Mouse (Mus musculus) midbrain, embryonic 14.5 days (tissue): ENCODE results near the gene Eva1c. TPM values are rescaled to one million over a fixed set of nuclear protein-coding genes. Genes with fewer than 3 reads are reported as not detected.

Experiments used
- ATAC-seq: fragments of 200-750 bp; cut with Nextera tagmentation; 2 replicates; pipeline ENCODE4 v1.8.0; 2017; ENCODE audit warnings: moderate number of reproducible peaks, moderate library complexity; ENCODE audit not compliant: low FRiP score, low TSS enrichment
- DNase-seq: peaks from one replicate; pipeline ENCODE4 v3.0.0-alpha.2; 2015
- H3K27ac ChIP-seq: fragments of 300-500 bp; sonication (generic); replicated peaks from 2 replicates; pipeline ENCODE4 v1.5.1; 2014; ENCODE audit warnings: mild to moderate bottlenecking, low read depth, low read length, moderate library complexity
- H3K27me3 ChIP-seq: fragments of 300-500 bp; sonication (generic); 2 replicates; pipeline ENCODE4 v1.6.1; 2014; ENCODE audit warnings: low read length, control low read depth, mixed read lengths; ENCODE audit not compliant: control insufficient read depth, insufficient read depth
- H3K36me3 ChIP-seq: fragments of 300-500 bp; sonication (generic); 2 replicates; pipeline ENCODE4 v1.6.1; 2014; ENCODE audit warnings: low read length, control low read depth; ENCODE audit not compliant: control insufficient read depth, insufficient read depth
- H3K4me1 ChIP-seq: fragments of 300-500 bp; sonication (generic); 2 replicates; pipeline ENCODE4 v1.6.1; 2014; ENCODE audit warnings: mild to moderate bottlenecking, antibody characterized with exemption, low read length, control low read depth; ENCODE audit not compliant: control insufficient read depth, insufficient read depth
- H3K4me2 ChIP-seq: fragments of 300-500 bp; sonication (generic); 2 replicates; pipeline ENCODE4 v1.6.1; 2014; ENCODE audit warnings: mild to moderate bottlenecking, low read length, moderate library complexity
- H3K4me3 ChIP-seq: fragments of 300-500 bp; sonication (generic); replicated peaks from 2 replicates; pipeline ENCODE4 v1.5.1; 2014; ENCODE audit warnings: low read depth, low read length
- H3K9ac ChIP-seq: fragments of 300-500 bp; sonication (generic); replicated peaks from 2 replicates; pipeline ENCODE4 v1.6.1; 2014; ENCODE audit warnings: mild to moderate bottlenecking, low read length, moderate library complexity
- H3K9me3 ChIP-seq: fragments of 300-500 bp; sonication (generic); 2 replicates; pipeline ENCODE4 v1.6.1; 2016; ENCODE audit warnings: low read length, control low read depth, mixed read lengths; ENCODE audit not compliant: control insufficient read depth
- WGBS: fragments of 180-500 bp; shearing (Covaris S2); extraction: QIAGEN DNeasy Blood & Tissue Kit; methylation state at CpG from one replicate; pipeline ENCODE4 v1.1.7; 2014; 5-methylcytosine and 5-hydroxymethylcytosine counted together
- polyA plus RNA-seq: library from polyadenylated mRNA; unstranded; fragments of >200 nt; fragmentation: Nextera tagmentation; extraction: Ambion mirVana; gene quantifications from 2 replicates; pipeline ENCODE4 v1.2.1, GENCODE M21; 2014

The Eva1c gene
- 1.4 and 2.4 TPM in 2 replicates for polyA plus RNA-seq

DNA sequence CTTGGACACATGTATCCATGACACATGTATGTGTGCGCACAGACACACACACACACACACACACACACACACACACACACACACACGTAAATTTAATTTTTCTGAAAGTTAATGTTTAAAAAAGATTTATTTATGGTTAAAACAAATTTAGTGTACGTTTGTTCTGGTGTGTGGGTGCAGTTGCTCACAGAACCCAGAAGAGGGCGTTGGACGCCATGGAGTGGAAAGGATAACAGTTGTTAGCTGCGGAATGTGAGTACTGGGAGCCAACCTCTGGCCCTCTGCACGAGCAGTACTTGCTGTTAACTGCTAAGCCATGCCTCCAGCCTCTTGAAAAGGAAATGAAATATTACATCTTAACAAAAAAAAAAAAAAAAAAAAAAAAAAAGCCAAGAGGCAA, at the start of gene Eva1c:
Eva1c (plus strand) TSS at position 263 of the 400 bp plus-strand sequence.
- Histone ChIP-seq H3K27me3 (peaks cover 17% of the 10 kb centered on the region), H3K27ac (no peak within 1 kb of the TSS), H3K4me2 (no peak within 1 kb of the TSS), H3K9me3 (no peaks in the 10 kb centered on the region), H3K36me3 (no peaks in the 10 kb centered on the region), H3K4me1 (peaks cover 12% of the 10 kb centered on the region; the same call in 1 of the 2 replicates), H3K4me3 (no peak within 1 kb of the TSS), H3K9ac (no peak within 1 kb of the TSS)
- ATAC-seq (no peak), DNase-seq (no peak)
- 64% methylated on average over 7 of the region's 7 CpGs for WGBS

DNA sequence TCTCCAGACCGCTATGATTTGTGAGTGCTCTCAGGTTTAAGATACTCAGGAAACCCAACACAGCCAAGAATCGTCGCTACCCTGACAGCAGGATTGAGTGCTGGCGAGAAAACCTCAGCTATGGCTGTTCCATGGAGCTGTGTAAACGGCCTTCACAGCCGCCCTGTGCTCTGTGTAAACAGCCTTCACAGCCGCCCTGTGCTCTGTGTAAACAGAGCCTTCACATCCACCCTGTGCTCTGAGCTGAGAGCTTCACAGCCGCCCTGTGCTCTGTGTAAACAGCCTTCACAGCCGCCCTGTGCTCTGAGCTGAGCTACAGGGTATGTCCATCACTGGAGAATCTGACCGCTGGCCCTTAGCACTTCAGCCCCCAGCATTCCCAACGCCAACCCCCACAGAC, 46.7 kb upstream of the Eva1c start:
- H3K36me3 ChIP-seq: peaks cover 93% of the 10 kb centered on the region
- WGBS: 86% methylated on average over 11 of the region's 11 CpGs

DNA sequence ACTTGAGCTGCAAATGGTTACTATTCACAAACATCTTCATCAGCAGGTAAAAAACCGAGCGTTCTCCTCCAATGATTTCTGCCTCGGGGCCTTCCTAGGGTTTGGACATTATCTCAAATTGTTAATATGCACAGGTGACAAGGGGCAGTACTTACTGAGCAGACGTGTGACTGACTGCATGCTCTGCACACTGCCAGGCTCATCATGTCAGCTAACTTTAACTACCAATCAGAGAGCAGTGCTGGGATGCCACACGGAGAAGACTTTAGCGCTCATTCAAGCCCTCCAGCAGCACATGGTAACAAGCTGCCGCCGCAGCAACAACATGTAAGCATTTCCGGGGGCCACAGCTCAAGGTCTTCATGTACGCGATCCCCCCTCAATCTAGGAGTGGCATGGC, 43.2 kb upstream of the Eva1c start:
- H3K27me3 ChIP-seq: no peaks in the 10 kb centered on the region
- no peak overlapping the region for H3K27ac ChIP-seq
- no peak overlapping the region for H3K9ac ChIP-seq
- no peak overlapping the region for H3K4me2 ChIP-seq
- H3K4me1 ChIP-seq: no peaks in the 10 kb centered on the region
- ATAC-seq (no peak), DNase-seq (no peak)
- no peak overlapping the region for H3K4me3 ChIP-seq
- peaks cover 94% of the 10 kb centered on the region for H3K36me3 ChIP-seq
- H3K9me3 ChIP-seq: no peaks in the 10 kb centered on the region
- 93% methylated on average over 11 of the region's 11 CpGs for WGBS

More for the DNA sequence above, 46.7 kb upstream of the Eva1c start:
- Histone ChIP-seq H3K27me3 (no peaks in the 10 kb centered on the region), H3K9me3 (no peaks in the 10 kb centered on the region), H3K4me2 (no peak overlapping the region), H3K9ac (no peak overlapping the region), H3K27ac (0 out of 2 replicates have a peak overlapping the region, but pooled peaks have one; percentile 20), H3K4me3 (no peak overlapping the region), H3K4me1 (no peaks in the 10 kb centered on the region)
- no peak for ATAC-seq
- DNase-seq: peak; percentile 23

DNA sequence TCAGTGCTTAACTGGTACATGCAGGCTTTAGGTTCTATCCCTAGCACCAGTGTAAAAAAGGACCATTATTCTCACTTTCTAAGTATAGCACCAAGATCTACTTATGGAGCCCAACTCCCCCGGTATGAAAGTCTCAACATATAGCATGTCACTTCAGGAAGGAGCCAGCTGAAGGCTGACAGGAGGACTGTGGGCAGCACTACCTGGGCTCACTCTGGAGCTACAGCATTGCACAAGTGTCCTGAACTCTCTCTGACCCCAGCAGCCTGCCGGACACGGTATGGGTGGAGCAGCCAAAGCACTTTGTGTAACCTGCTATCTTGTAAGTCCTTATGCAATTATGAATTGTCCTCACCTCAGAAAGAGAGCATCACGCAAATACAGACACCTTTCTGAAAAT, 41.3 kb upstream of the Eva1c start:
- Histone ChIP-seq H3K9ac (no peak overlapping the region), H3K4me1 (no peaks in the 10 kb centered on the region), H3K4me2 (no peak overlapping the region), H3K4me3 (no peak overlapping the region), H3K27ac (no peak overlapping the region), H3K27me3 (no peaks in the 10 kb centered on the region), H3K36me3 (peaks cover 97% of the 10 kb centered on the region), H3K9me3 (no peaks in the 10 kb centered on the region)
- DNase-seq (no peak), ATAC-seq (no peak)
- 98% methylated on average over 4 of the region's 4 CpGs for WGBS

DNA sequence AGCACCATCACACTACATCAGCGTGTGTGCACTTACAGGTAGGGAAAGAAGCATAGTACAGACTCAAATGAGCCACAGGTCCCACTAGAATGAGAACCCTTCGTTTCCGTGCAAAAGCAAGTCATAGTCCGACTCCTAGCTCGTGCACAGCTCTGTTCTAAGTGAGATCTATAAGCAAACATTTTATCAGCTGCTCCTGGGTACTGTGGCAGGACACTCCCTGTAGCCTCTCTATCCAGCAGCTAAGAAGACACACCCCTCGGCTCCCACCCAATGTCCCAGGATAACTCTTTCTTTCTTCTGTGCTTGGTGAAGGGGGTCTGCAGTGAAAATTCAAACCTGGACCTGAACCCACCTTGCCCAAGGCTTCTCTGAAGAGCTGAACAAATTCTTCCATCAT, 37.9 kb upstream of the Eva1c start:
- ATAC-seq: no peak
- no peak overlapping the region for H3K4me2 ChIP-seq
- WGBS: 95% methylated on average over 6 of the region's 6 CpGs
- no peak overlapping the region for H3K27ac ChIP-seq
- no peaks in the 10 kb centered on the region for H3K27me3 ChIP-seq
- H3K4me1 ChIP-seq: no peaks in the 10 kb centered on the region
- no peaks in the 10 kb centered on the region for H3K9me3 ChIP-seq
- no peak overlapping the region for H3K4me3 ChIP-seq
- DNase-seq: no peak
- peaks cover 99% of the 10 kb centered on the region for H3K36me3 ChIP-seq
- no peak overlapping the region for H3K9ac ChIP-seq

DNA sequence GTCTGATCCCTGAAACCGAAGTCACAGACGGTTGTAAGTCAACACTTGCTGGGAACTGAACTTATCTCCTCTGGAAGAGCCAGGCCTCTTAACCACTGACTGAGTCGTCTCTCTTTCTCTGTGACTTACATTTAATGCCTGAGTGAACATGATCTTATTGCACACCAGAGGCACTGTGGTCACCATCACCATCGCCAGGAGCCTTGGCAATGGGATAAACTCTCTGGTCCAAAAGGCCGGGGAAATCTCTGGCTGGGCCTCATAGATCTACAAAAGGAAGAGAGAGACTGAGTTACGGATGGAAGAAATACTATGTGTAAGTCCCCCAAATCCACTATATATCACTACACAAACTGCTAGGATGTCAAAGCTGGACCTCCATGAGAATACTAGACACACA, 35.6 kb upstream of the Eva1c start:
- H3K36me3 ChIP-seq: peaks cover 98% of the 10 kb centered on the region

DNA sequence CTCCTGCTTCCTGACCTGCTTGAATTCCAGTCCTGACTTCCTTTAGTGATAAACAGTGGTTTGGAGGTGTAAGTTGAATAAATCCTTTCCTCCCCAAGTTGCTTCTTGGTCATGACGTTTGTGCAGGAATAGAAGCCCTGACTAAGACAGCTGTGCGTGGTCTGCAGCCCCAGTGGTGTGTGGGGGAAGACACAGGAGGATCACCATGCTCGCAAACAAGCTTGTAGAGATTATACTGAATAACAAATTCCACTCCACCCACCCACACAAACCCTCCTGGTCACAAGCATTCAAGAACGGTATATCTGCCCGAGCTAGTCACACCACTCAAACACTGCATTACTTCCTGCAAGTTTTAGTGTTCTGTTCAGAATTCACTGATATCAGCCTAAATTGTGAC, 34.5 kb upstream of the Eva1c start:
- H3K36me3 ChIP-seq: peaks cover 97% of the 10 kb centered on the region
- H3K27ac ChIP-seq: no peak overlapping the region
- no peak for DNase-seq
- 87% methylated on average over 5 of the region's 5 CpGs for WGBS
- H3K4me3 ChIP-seq: no peak overlapping the region
- H3K9ac ChIP-seq: no peak overlapping the region
- no peak for ATAC-seq
- no peak overlapping the region for H3K4me2 ChIP-seq
- H3K9me3 ChIP-seq: no peaks in the 10 kb centered on the region
- H3K27me3 ChIP-seq: no peaks in the 10 kb centered on the region
- H3K4me1 ChIP-seq: no peaks in the 10 kb centered on the region

More for the DNA sequence above, 35.6 kb upstream of the Eva1c start:
- Histone ChIP-seq H3K27ac (no peak overlapping the region), H3K9ac (no peak overlapping the region), H3K27me3 (no peaks in the 10 kb centered on the region), H3K9me3 (no peaks in the 10 kb centered on the region), H3K4me1 (no peaks in the 10 kb centered on the region), H3K4me2 (no peak overlapping the region), H3K4me3 (no peak overlapping the region)
- 83% methylated on average over 6 of the region's 6 CpGs for WGBS
- DNase-seq: no peak
- no peak for ATAC-seq

DNA sequence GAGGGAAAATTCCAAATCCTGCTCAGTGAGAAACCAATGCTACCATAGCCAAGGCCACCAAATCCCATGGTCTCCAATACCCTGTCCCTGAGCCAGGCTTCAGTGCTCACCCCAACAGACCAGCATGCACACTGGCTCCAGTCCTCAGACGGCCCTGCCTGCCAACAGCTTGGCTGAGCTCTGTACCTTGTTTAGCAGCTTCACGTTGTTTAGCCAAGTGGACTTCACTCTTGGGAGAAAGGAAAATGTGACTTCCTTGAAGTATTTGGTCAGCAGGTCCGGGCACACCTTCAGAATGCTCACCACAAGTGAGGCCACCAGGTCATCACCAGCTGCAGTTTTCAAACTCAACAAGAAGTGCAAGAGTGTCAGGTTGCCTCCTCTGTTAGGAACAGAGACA, 34.0 kb upstream of the Eva1c start:
- Histone ChIP-seq H3K9ac (no peak overlapping the region), H3K9me3 (no peaks in the 10 kb centered on the region), H3K36me3 (peaks cover 97% of the 10 kb centered on the region), H3K4me1 (no peaks in the 10 kb centered on the region), H3K27me3 (no peaks in the 10 kb centered on the region), H3K4me2 (no peak overlapping the region), H3K4me3 (no peak overlapping the region), H3K27ac (no peak overlapping the region)
- WGBS: 94% methylated on average over 3 of the region's 3 CpGs
- DNase-seq (no peak), ATAC-seq (no peak)

DNA sequence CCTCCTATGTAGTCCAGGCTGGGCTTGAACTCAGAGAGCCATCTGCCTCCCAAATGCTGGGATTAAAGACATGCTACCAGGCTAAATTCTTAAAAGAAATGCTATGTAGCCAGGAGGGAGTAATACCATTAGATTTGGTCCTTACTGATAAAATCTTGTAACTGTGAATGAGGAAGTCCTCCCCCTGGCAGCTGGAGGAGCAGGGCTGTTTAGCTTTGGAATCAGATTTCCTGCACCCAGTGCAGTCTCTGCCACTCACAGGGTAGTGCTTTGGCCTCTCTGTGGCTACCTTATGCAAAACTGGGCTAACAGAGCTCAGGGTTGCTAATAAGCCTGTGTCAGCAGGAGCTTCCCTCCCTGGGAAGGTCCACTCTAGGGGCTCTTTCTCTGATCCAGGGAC, 31.8 kb upstream of the Eva1c start:
- Histone ChIP-seq H3K9me3 (no peaks in the 10 kb centered on the region), H3K27me3 (no peaks in the 10 kb centered on the region)
- DNase-seq: no peak

More for the DNA sequence above, 31.8 kb upstream of the Eva1c start:
- H3K4me2 ChIP-seq: no peak overlapping the region
- no peaks in the 10 kb centered on the region for H3K4me1 ChIP-seq
- peaks cover 91% of the 10 kb centered on the region for H3K36me3 ChIP-seq
- no peak overlapping the region for H3K4me3 ChIP-seq
- no peak overlapping the region for H3K9ac ChIP-seq
- no peak for ATAC-seq
- H3K27ac ChIP-seq: no peak overlapping the region
